Mouse (Mus musculus) hindbrain, embryonic 12.5 days (tissue): ENCODE data around the gene Ctbs. TPM values are rescaled to one million over a fixed set of nuclear protein-coding genes. Genes with fewer than 3 reads are reported as not detected.
"Not testable (repeated sequence)": the region's sequence is repeated elsewhere in the genome, so short reads cannot be mapped to it uniquely, and the experiment has no call there.

Experiments
- ATAC-seq: fragments of 200-750 bp; cut with Nextera tagmentation; 2 replicates; pipeline ENCODE4 v1.8.0; 2017; ENCODE audit warnings: moderate TSS enrichment; ENCODE audit not compliant: low FRiP score
- H3K27ac ChIP-seq: fragments of 300-500 bp; sonication (generic); 2 replicates; pipeline ENCODE4 v1.5.1; 2016; ENCODE audit warnings: mild to moderate bottlenecking
- H3K27me3 ChIP-seq: fragments of 300-500 bp; sonication (generic); 2 replicates; pipeline ENCODE4 v1.6.1; 2016; ENCODE audit warnings: mild to moderate bottlenecking
- H3K36me3 ChIP-seq: fragments of 300-500 bp; sonication (generic); 2 replicates; pipeline ENCODE4 v1.6.1; 2016; ENCODE audit warnings: mild to moderate bottlenecking
- H3K4me1 ChIP-seq: fragments of 300-500 bp; sonication (generic); 2 replicates; pipeline ENCODE4 v1.6.1; 2016
- H3K4me2 ChIP-seq: fragments of 300-500 bp; sonication (generic); replicated peaks from 2 replicates; pipeline ENCODE4 v1.6.1; 2016; ENCODE audit warnings: mild to moderate bottlenecking
- H3K4me3 ChIP-seq: fragments of 300-500 bp; sonication (generic); 2 replicates; pipeline ENCODE4 v1.5.1; 2016; ENCODE audit warnings: mild to moderate bottlenecking
- H3K9ac ChIP-seq: fragments of 300-500 bp; sonication (generic); 2 replicates; pipeline ENCODE4 v1.6.1; 2016; ENCODE audit warnings: mild to moderate bottlenecking, moderate library complexity
- H3K9me3 ChIP-seq: fragments of 300-500 bp; sonication (generic); replicated peaks from 2 replicates; pipeline ENCODE4 v1.6.1; 2016; ENCODE audit warnings: mild to moderate bottlenecking
- WGBS: fragments of 180-500 bp; shearing (Covaris S2); methylation state at CpG from one replicate; pipeline ENCODE4 v1.1.7; 2016; 5-methylcytosine and 5-hydroxymethylcytosine counted together
- polyA plus RNA-seq: library from polyadenylated mRNA; unstranded; fragments of >200 nt; fragmentation: Nextera tagmentation; extraction: Ambion mirVana; gene quantifications from 2 replicates; pipeline ENCODE4 v1.2.1, GENCODE M21; 2016

Gene Ctbs
- polyA plus RNA-seq, 1 experiment from 2014 or later: 6.9 TPM

DNA sequence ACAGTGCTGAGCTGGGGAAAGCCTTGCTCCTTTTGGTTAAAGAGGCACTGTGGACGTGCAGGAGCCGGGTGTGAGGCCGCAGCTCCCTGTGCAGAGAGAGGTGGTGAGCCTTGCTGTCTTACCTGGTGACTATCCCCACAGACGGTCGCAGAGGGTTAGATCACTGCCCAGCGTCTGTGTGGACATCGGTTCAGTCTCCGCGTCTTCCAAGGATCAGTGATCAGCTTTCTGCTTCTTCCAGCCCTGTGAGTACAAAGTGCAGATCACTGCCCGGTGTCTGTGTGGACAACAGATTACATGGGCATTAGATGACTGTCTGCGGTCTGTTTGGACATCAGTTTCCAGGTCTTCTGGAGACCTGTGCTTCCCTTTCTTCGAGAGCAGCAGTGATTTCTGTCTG, 35.0 kb upstream of the Ctbs start:
- no peak overlapping the region for H3K4me3 ChIP-seq
- no peaks in the 10 kb centered on the region for H3K9me3 ChIP-seq
- H3K4me2 ChIP-seq: no peak overlapping the region
- ATAC-seq: no peak
- H3K4me1 ChIP-seq: peaks cover 6% of the 10 kb centered on the region; the same call in 1 of the 2 replicates
- no peaks in the 10 kb centered on the region for H3K27me3 ChIP-seq
- WGBS: 92% methylated on average over 12 of the region's 12 CpGs
- no peak overlapping the region for H3K27ac ChIP-seq
- H3K36me3 ChIP-seq: peaks cover 20% of the 10 kb centered on the region
- H3K9ac ChIP-seq: no peak overlapping the region

DNA sequence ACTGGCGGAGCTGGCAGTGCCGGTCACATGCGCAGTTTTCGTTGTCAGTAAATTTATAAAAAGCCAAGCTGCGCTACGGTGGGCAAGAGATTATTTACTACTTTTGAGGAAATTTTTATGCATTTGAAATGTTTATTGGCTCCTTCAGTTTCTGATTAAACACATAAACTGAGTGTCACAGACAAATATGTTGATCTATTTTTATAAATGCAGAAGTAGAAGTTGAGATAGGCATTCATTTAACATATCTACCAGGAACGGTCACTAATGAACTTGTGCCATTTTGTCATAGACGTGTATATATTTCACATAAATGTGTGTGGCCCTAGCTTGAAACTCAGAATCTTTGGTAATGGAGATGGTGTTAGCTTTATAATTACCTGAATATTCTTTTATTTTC, 31.7 kb upstream of the Ctbs start:
- Histone ChIP-seq H3K4me2 (no peak overlapping the region), H3K4me3 (no peak overlapping the region), H3K9me3 (no peaks in the 10 kb centered on the region), H3K27me3 (no peaks in the 10 kb centered on the region), H3K4me1 (no peaks in the 10 kb centered on the region), H3K27ac (no peak overlapping the region), H3K9ac (no peak overlapping the region), H3K36me3 (peaks cover 39% of the 10 kb centered on the region)
- 95% methylated on average over 8 of the region's 8 CpGs for WGBS
- no peak for ATAC-seq

DNA sequence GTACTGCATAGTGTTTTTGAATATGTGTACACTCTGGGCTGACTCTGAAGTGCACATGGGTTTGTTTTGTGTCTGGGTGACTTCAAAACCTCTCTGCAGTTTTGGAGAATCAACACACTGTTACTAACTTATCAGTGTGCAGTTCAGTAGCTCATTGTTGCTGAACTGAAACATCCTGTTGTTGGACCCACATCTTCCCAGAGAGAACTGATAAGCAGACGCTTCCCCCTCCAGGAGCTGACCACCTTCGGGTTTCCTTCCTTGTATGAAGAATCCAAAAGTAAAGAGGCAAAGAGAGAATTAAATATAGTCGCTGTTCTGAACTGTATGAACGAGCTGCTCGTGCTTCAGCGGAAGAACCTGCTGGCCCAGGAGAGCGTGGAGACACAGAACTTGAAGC, 30.7 kb upstream of the Ctbs start:
- WGBS: 92% methylated on average over 7 of the region's 7 CpGs
- H3K36me3 ChIP-seq: peaks cover 48% of the 10 kb centered on the region

DNA sequence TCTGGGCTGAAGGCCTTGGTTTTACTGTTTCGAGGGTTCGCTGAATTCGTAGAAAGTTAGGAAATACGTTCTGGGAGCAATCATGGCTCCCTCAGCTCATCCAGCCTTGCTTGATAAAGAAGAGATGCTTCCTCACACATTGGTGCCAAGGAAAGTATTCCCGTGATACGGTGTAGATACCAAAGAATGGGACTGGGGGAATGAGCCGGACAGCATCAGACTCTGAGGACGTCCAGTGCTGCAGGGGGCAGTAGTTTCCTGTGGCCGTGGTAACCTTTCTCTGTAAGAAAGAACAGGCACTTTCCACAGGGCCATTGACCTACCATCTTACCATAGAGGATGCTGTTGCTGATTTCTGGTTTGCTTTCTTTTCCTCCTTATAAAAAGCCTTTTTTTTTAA, 30.1 kb upstream of the Ctbs start:
- Histone ChIP-seq H3K4me3 (no peak overlapping the region), H3K36me3 (peaks cover 48% of the 10 kb centered on the region), H3K27me3 (no peaks in the 10 kb centered on the region), H3K4me2 (no peak overlapping the region), H3K4me1 (0 out of 2 replicates have a peak, but pooled peaks cover 3% of the 10 kb centered on the region), H3K9ac (no peak overlapping the region), H3K27ac (no peak overlapping the region), H3K9me3 (no peaks in the 10 kb centered on the region)
- no peak for ATAC-seq
- 91% methylated on average over 9 of the region's 9 CpGs for WGBS

More for the DNA sequence above, 30.7 kb upstream of the Ctbs start:
- no peak for ATAC-seq
- no peak overlapping the region for H3K9ac ChIP-seq
- H3K9me3 ChIP-seq: no peaks in the 10 kb centered on the region
- H3K4me2 ChIP-seq: no peak overlapping the region
- H3K27me3 ChIP-seq: no peaks in the 10 kb centered on the region
- no peak overlapping the region for H3K4me3 ChIP-seq
- no peak overlapping the region for H3K27ac ChIP-seq
- no peaks in the 10 kb centered on the region for H3K4me1 ChIP-seq

DNA sequence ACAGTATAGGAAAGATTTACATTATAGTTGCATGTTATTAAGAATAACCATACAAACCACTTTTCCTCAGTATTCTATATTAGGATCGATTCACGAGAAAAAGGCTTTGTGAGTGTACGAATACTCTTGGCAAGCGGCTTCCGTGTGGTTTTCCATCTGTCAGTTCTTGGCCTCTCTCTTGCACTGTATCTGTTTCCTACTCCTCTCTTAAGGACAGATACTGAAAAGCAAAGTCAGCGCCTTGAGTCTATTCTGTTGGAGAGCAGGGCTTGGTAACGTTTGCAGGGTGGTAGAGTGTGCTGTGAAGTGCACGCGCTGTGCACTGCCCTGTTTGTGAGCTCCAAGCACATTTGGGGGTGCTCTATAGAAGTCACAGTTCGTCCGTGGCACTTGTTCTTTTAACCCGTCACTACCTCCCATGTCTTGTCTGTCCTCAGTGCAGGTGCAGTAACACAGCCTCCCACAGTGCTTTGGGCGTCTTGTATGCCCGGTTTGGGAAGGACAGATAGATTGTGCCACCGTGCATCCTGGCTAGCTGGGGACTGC, 29.5 kb upstream of the Ctbs start:
- 0 out of 2 replicates have a peak, but pooled peaks cover 5% of the 10 kb centered on the region for H3K4me1 ChIP-seq
- H3K36me3 ChIP-seq: peaks cover 48% of the 10 kb centered on the region
- H3K9me3 ChIP-seq: no peaks in the 10 kb centered on the region
- WGBS: 93% methylated on average over 15 of the region's 15 CpGs
- H3K4me3 ChIP-seq: no peak overlapping the region
- no peaks in the 10 kb centered on the region for H3K27me3 ChIP-seq
- H3K9ac ChIP-seq: no peak overlapping the region
- no peak for ATAC-seq
- no peak overlapping the region for H3K4me2 ChIP-seq
- H3K27ac ChIP-seq: no peak overlapping the region

DNA sequence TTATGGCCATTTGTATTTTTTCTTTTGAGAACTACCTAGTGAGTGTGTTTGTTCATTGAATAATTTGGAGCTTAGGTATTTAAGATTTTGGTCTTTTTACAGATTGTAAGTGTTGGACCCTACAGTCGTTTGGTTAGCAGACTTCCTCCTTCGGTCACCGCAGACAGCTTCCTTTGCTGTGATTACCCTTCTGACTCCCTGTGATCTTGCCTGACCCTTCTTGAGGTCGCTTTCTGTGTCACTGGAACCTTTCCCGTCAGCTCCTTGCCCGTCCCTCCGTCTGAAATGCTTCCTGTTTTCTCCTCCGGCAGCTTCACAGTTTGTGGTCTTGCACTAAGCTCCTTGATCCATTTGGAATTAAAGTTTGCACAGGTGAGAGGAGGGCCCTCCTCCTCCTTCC, 27.8 kb upstream of the Ctbs start:
- no peak for ATAC-seq
- no peaks in the 10 kb centered on the region for H3K9me3 ChIP-seq
- H3K36me3 ChIP-seq: peaks cover 53% of the 10 kb centered on the region
- no peak overlapping the region for H3K4me3 ChIP-seq
- no peaks in the 10 kb centered on the region for H3K27me3 ChIP-seq
- WGBS: 60% methylated on average over 8 of the region's 8 CpGs
- no peak overlapping the region for H3K9ac ChIP-seq
- H3K4me1 ChIP-seq: 0 out of 2 replicates have a peak, but pooled peaks cover 5% of the 10 kb centered on the region
- no peak overlapping the region for H3K27ac ChIP-seq
- H3K4me2 ChIP-seq: no peak overlapping the region

DNA sequence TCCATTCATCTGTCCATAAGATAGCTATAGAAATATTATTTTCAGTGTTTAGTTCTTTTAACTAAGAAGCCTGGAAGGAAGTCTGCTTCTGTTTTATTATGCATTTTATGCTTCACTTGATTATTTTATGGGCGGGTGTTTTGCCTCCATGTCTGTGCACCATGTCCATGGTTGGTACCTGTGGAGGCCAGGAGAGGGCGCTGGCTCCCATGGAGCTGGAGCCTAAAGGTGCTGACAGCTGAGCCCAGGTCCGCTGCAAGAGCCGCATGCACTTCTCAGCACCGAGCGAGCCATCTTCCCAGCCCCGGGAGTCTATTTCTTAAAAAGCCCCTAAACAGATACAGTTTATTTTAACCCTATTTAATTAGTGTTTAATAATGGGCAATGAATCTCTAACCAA, 25.9 kb upstream of the Ctbs start:
- no peak overlapping the region for H3K4me3 ChIP-seq
- no peaks in the 10 kb centered on the region for H3K9me3 ChIP-seq
- no peak for ATAC-seq
- H3K4me2 ChIP-seq: no peak overlapping the region
- H3K27me3 ChIP-seq: no peaks in the 10 kb centered on the region
- no peak overlapping the region for H3K9ac ChIP-seq
- 83% methylated on average over 7 of the region's 7 CpGs for WGBS
- peaks cover 60% of the 10 kb centered on the region for H3K36me3 ChIP-seq
- H3K27ac ChIP-seq: no peak overlapping the region
- 0 out of 2 replicates have a peak, but pooled peaks cover 5% of the 10 kb centered on the region for H3K4me1 ChIP-seq

DNA sequence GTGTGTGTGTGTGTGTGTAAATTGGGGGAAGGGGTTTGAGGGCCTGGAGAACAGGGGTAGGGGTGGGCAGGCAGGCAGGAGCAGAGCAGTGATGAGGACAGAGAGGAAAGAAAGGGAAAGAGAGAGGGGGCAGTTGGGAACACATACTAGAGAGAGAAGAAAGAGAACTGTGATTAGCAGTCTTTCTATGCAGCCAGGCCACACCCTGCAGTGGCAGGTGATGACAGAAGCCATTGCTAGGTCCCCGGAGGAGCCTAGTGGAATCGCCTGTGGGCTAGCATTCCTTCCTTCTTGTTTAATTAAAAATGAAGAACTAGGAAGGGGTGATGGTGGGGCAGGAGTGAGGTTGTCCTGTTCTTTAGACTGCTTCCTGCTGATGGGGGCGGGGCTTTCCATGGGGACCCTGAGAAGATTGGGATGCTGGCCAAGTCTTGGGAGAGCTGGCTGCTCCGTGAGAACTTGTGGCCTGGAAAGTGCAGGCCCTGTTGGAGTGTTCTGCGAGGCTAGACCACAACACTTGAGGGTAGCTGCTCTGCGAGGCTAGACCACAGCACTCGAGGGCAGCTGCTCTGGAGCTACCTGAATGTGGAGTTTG, 25.2 kb upstream of the Ctbs start:
- 74% methylated on average over 7 of the region's 7 CpGs for WGBS
- Histone ChIP-seq H3K9me3 (no peaks in the 10 kb centered on the region), H3K4me1 (0 out of 2 replicates have a peak, but pooled peaks cover 5% of the 10 kb centered on the region), H3K27me3 (no peaks in the 10 kb centered on the region), H3K4me2 (no peak overlapping the region), H3K9ac (no peak overlapping the region), H3K4me3 (no peak overlapping the region), H3K27ac (no peak overlapping the region), H3K36me3 (peaks cover 59% of the 10 kb centered on the region)
- ATAC-seq: no peak

DNA sequence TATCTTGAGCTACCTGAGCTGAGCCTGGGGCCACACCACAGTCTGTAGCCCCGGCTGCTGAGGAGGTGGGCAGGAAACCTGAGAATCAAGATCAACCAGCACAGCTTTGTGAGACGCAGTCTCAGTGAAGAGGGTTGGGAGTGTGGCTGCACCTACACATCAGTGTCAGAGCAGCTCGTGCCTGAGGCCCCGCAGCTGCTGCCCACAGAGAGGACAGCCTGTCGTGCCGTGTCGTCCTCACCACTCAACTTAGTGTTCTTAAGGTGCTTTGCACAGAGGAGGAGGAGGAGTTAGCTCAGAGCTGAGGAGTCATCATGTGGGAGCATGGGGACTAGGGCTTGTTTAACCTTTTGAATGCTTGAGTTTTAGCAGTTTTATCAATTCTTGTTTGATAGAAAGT, 23.7 kb upstream of the Ctbs start:
- no peak overlapping the region for H3K27ac ChIP-seq
- WGBS: 66% methylated on average over 7 of the region's 7 CpGs
- H3K4me1 ChIP-seq: 0 out of 2 replicates have a peak, but pooled peaks cover 5% of the 10 kb centered on the region
- H3K4me3 ChIP-seq: no peak overlapping the region
- H3K4me2 ChIP-seq: no peak overlapping the region
- H3K9me3 ChIP-seq: no peaks in the 10 kb centered on the region
- H3K9ac ChIP-seq: no peak overlapping the region
- H3K27me3 ChIP-seq: no peaks in the 10 kb centered on the region
- no peak for ATAC-seq
- peaks cover 51% of the 10 kb centered on the region for H3K36me3 ChIP-seq

DNA sequence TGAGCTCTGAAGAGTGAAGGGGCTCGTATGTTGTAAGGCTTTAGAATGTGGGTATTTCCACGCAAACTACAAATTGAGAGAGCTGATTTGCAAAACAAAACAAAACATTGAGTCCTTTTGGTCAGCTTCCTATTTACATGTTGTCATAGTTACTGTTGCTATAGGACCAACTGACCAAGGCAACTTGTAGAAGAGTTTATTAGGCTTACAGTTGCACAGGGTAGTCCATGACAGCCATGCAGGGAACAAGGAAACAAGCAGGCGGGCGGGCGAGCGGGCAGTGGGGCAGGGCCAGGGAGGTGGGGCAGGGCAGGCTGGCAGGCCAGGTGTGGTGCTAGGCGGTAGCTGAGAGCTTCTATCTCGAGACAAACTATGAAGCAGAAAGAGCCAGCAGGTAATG, 23.1 kb upstream of the Ctbs start:
- Histone ChIP-seq H3K27ac (no peak overlapping the region), H3K4me3 (no peak overlapping the region), H3K4me1 (0 out of 2 replicates have a peak, but pooled peaks cover 5% of the 10 kb centered on the region), H3K4me2 (no peak overlapping the region), H3K9me3 (no peaks in the 10 kb centered on the region), H3K36me3 (peaks cover 56% of the 10 kb centered on the region), H3K9ac (no peak overlapping the region), H3K27me3 (no peaks in the 10 kb centered on the region)
- WGBS: 73% methylated on average over 8 of the region's 8 CpGs
- peak; percentile 61; the same call in 1 of the 2 replicates for ATAC-seq

DNA sequence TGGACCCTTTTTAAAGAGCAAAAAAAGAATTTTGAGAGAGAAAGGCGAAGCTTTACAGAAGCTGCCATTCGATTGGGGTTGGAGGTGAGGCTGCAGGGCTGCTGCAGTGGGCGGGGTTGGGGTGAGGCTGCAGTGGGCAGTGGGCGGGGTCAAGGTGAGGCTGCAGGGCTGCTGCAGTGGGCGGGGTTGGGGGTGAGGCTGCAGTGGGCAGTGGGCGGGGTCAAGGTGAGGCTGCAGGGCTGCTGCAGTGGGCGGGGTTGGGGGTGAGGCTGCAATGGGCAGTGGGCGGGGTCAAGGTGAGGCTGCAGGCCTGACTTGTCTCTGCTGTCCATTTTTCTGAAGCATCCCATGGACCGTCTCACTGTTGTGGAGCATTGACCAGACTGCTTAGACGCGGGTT, 16.5 kb upstream of the Ctbs start:
- not testable (repeated sequence) for H3K27ac ChIP-seq, H3K4me2 ChIP-seq, ATAC-seq, H3K4me3 ChIP-seq, H3K9me3 ChIP-seq, H3K9ac ChIP-seq, H3K27me3 ChIP-seq, H3K4me1 ChIP-seq
- 85% methylated on average over 11 of the region's 11 CpGs for WGBS
- peaks cover 67% of the 10 kb centered on the region for H3K36me3 ChIP-seq

DNA sequence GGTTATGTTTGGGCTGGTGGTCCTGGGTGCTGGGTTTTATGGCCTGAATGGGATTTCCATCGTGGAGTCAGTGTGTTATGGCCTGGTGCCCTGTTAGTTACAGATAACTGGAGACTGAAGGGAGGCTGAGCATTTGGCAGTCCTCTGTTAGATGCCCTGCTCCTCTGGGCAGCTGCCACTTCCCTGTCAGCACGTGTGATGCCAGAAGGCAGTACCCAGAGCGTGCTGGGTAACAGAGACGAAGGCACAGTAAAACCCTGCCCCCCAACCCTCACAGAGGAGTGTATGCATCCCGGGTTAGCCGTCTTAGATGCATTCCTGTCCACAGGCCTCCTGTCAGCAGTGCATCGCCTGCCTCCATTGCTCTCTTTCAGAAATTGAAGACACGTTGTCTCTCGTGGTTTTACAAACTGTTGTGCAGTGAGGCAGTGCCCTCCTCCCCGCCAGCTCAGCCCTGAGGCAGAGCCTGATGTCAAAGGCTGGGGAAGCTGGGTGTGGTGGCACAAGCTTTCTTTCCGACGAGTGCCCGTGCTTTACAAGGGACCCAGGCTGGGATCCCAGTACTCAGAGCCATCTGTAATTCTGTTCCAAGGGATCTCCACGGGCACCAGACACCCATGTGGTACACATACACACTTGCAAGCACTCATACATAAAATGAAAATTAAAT, 15.8 kb upstream of the Ctbs start:
- no peak for ATAC-seq
- H3K27ac ChIP-seq: no peak overlapping the region
- H3K9ac ChIP-seq: no peak overlapping the region
- no peak overlapping the region for H3K4me3 ChIP-seq
- H3K27me3 ChIP-seq: no peaks in the 10 kb centered on the region
- H3K4me1 ChIP-seq: no peaks in the 10 kb centered on the region
- no peak overlapping the region for H3K4me2 ChIP-seq
- no peaks in the 10 kb centered on the region for H3K9me3 ChIP-seq
- WGBS: 90% methylated on average over 14 of the region's 14 CpGs
- peaks cover 67% of the 10 kb centered on the region for H3K36me3 ChIP-seq

DNA sequence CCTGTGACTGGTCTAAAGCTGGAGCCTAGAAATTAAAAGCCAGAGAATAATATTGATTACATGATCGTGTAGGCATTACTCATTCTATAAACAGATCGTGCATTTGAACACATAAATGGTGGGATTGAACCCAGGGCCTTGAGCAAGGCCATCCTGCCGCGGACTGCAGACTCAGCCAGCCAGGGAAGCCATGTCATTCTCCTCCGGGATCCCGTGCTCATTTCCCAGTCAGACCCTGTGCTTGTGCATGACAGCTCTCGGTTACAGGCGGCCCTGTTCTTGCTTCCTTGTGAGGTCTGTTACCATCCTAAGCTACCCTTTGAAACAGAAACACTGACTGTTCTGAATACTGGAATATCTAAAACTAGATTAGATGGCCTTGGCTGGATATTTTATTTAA, 14.9 kb upstream of the Ctbs start:
- Histone ChIP-seq H3K4me2 (no peak overlapping the region), H3K27ac (no peak overlapping the region), H3K9me3 (no peaks in the 10 kb centered on the region), H3K9ac (no peak overlapping the region), H3K4me3 (no peak overlapping the region), H3K4me1 (no peaks in the 10 kb centered on the region), H3K36me3 (peaks cover 63% of the 10 kb centered on the region), H3K27me3 (no peaks in the 10 kb centered on the region)
- no peak for ATAC-seq
- WGBS: 92% methylated on average over 8 of the region's 8 CpGs
